ENCODE assay signal across 15 mouse cellular contexts in genomic region chr1:75444208-75444607, GRCm38 (mm10). TPM values are rescaled to one million over a fixed set of nuclear protein-coding genes. Genes with fewer than 3 reads are reported as not detected.
DNase-seq lines count a peak whose midpoint lies in the region; ATAC-seq lines count a peak whose summit lies in the region.
"Had no signal": no experiment of that assay in that cellular context is flagged by ENCODE, and none has a peak within 500 bp of the region (broad histone marks: within the 10 kb centered on the region; RNA-seq: fewer than 3 reads in every experiment).

No protein-coding gene starts in this region.

- no peaks in the 10 kb centered on the region for H3K9me3 ChIP-seq in forebrain, embryonic 10.5 days
- H3K9me3 ChIP-seq in forebrain, embryonic 16.5 days (ENCODE audit: control insufficient read depth, low read length) = no peaks in the 10 kb centered on the region
- H3K9me3 ChIP-seq in liver, embryonic 12.5 days (replicated peaks) = no peaks in the 10 kb centered on the region
- no peaks in the 10 kb centered on the region for H3K9me3 ChIP-seq in hindbrain, embryonic 14.5 days (ENCODE audit: control insufficient read depth, low read length)
- no peaks in the 10 kb centered on the region for H3K9me3 ChIP-seq in neural tube, embryonic 15.5 days (replicated peaks)
- H3K9me3 ChIP-seq: liver, embryonic 13.5 days had no signal

- no peak overlapping the region for H3K4me2 ChIP-seq in forebrain, embryonic 16.5 days (ENCODE audit: low read length)
- peak overlapping the region; percentile 74 for H3K4me2 ChIP-seq in liver, embryonic 12.5 days
- 0 out of 2 replicates have a peak overlapping the region, but pooled peaks have one; percentile 24 for H3K4me2 ChIP-seq in hindbrain, embryonic 14.5 days (replicated peaks)
- no peak overlapping the region for H3K4me2 ChIP-seq in neural tube, embryonic 15.5 days

- H3K27me3 ChIP-seq in forebrain, embryonic 10.5 days (ENCODE audit: poor library complexity, severe bottlenecking) = peaks cover 75% of the 10 kb centered on the region
- H3K27me3 ChIP-seq in forebrain, embryonic 16.5 days (replicated peaks; ENCODE audit: control insufficient read depth, insufficient read depth, low read length) = peaks cover 5% of the 10 kb centered on the region; the same call in 1 of the 2 replicates
- H3K27me3 ChIP-seq in liver, embryonic 12.5 days (replicated peaks) = peaks cover 49% of the 10 kb centered on the region
- no peaks in the 10 kb centered on the region for H3K27me3 ChIP-seq in hindbrain, embryonic 14.5 days (ENCODE audit: control insufficient read depth, insufficient read depth, low read length)
- H3K27me3 ChIP-seq in neural tube, embryonic 15.5 days (replicated peaks) = peaks cover 4% of the 10 kb centered on the region; the same call in 1 of the 2 replicates

- H3K9ac ChIP-seq in forebrain, embryonic 16.5 days (replicated peaks; ENCODE audit: low read depth, low read length) = no peak overlapping the region
- H3K9ac ChIP-seq in liver, embryonic 12.5 days = no peak overlapping the region
- no peak overlapping the region for H3K9ac ChIP-seq in hindbrain, embryonic 14.5 days
- H3K9ac ChIP-seq in neural tube, embryonic 15.5 days (replicated peaks) = no peak overlapping the region

- peak overlapping the region; percentile 81 for H3K27ac ChIP-seq in forebrain, embryonic 10.5 days
- H3K27ac ChIP-seq in forebrain, embryonic 16.5 days (ENCODE audit: low read length) = no peak overlapping the region
- no peak overlapping the region for H3K27ac ChIP-seq in liver, embryonic 12.5 days
- H3K27ac ChIP-seq in hindbrain, embryonic 14.5 days = peak overlapping the region; percentile 76
- H3K27ac ChIP-seq in neural tube, embryonic 15.5 days (replicated peaks) = peak overlapping the region; percentile 79
- H3K27ac ChIP-seq: left cerebral cortex, adult 2 months; liver, embryonic 13.5 days had no signal

- peaks cover 77% of the 10 kb centered on the region for H3K4me1 ChIP-seq in forebrain, embryonic 10.5 days
- H3K4me1 ChIP-seq in forebrain, embryonic 16.5 days (replicated peaks; ENCODE audit: control insufficient read depth, insufficient read depth, low read length) = peaks cover 69% of the 10 kb centered on the region
- peaks cover 67% of the 10 kb centered on the region for H3K4me1 ChIP-seq in liver, embryonic 12.5 days
- H3K4me1 ChIP-seq in hindbrain, embryonic 14.5 days (replicated peaks; ENCODE audit: control insufficient read depth, insufficient read depth, low read length) = peaks cover 60% of the 10 kb centered on the region
- peaks cover 73% of the 10 kb centered on the region for H3K4me1 ChIP-seq in neural tube, embryonic 15.5 days

- no peak for ATAC-seq in forebrain, embryonic 16.5 days
- no peak for ATAC-seq in liver, embryonic 12.5 days
- no peak for ATAC-seq in hindbrain, embryonic 14.5 days (ENCODE audit: low FRiP score)
- no peak for ATAC-seq in neural tube, embryonic 15.5 days (ENCODE audit: low FRiP score)
- ATAC-seq: Patski had no signal

- WGBS in forebrain, embryonic 10.5 days = 37% methylated on average over 3 of the region's 3 CpGs
- WGBS in forebrain, embryonic 16.5 days = 48% methylated on average over 3 of the region's 3 CpGs
- 35% methylated on average over 3 of the region's 3 CpGs for WGBS in liver, embryonic 12.5 days (ENCODE audit: insufficient replicate concordance)
- 20% methylated on average over 3 of the region's 3 CpGs for WGBS in hindbrain, embryonic 14.5 days
- 20% methylated on average over 3 of the region's 3 CpGs for WGBS in neural tube, embryonic 15.5 days

- H3K36me3 ChIP-seq in forebrain, embryonic 10.5 days (replicated peaks) = peaks cover 20% of the 10 kb centered on the region
- H3K36me3 ChIP-seq in forebrain, embryonic 16.5 days (ENCODE audit: control insufficient read depth, insufficient read depth) = peaks cover 2% of the 10 kb centered on the region; the same call in 1 of the 2 replicates
- peaks cover 19% of the 10 kb centered on the region for H3K36me3 ChIP-seq in liver, embryonic 12.5 days
- H3K36me3 ChIP-seq in hindbrain, embryonic 14.5 days (replicated peaks; ENCODE audit: control insufficient read depth, insufficient read depth) = no peaks in the 10 kb centered on the region
- H3K36me3 ChIP-seq in neural tube, embryonic 15.5 days = no peaks in the 10 kb centered on the region

- 0 out of 2 replicates have a peak overlapping the region, but pooled peaks have one; percentile 4 for H3K4me3 ChIP-seq in forebrain, embryonic 10.5 days
- H3K4me3 ChIP-seq in forebrain, embryonic 16.5 days (replicated peaks; ENCODE audit: low read length) = no peak overlapping the region
- H3K4me3 ChIP-seq in liver, embryonic 12.5 days = no peak overlapping the region
- H3K4me3 ChIP-seq in hindbrain, embryonic 14.5 days (replicated peaks; ENCODE audit: low read length) = no peak overlapping the region
- no peak overlapping the region for H3K4me3 ChIP-seq in neural tube, embryonic 15.5 days (replicated peaks)
- H3K4me3 ChIP-seq: left cerebral cortex, adult 2 months had no signal

- no peak for DNase-seq in forebrain, embryonic 10.5 days (ENCODE audit: extremely low spot score, low spot score)
- DNase-seq in liver = no peak
- peak; percentile 24 for DNase-seq in hindbrain, embryonic 14.5 days (ENCODE audit: low spot score)
- no peak for DNase-seq in right cerebral cortex, postnatal 10 days (ENCODE audit: low spot score in 2 of 2)
- DNase-seq in left cerebral cortex, adult 9 months (ENCODE audit: low spot score in 2 of 2) = no peak
- DNase-seq: adrenal gland, adult 8-10 months; heart, postnatal 4 days; kidney, postnatal 14 days; liver, embryonic 13.5 days; thymus, adult 18-20 months had no signal

RNA-seq across cellular contexts. Expression of gene Asic4, which starts 6.0 kb away (rescaled TPM):
- 3.1 and 3.4 TPM in 2 replicates for polyA plus RNA-seq in forebrain, embryonic 10.5 days (2016; fragmentation: Nextera tagmentation; extraction: Ambion mirVana)
- 4.0 and 7.2 TPM in 2 replicates for polyA plus RNA-seq in forebrain, embryonic 16.5 days (2015; fragmentation: Nextera tagmentation; extraction: Ambion mirVana)
- polyA plus RNA-seq in liver, embryonic 12.5 days (2016; fragmentation: Nextera tagmentation; extraction: Ambion mirVana) = 0.83 and 1.3 TPM in 2 replicates
- 4.9 and 5.0 TPM in 2 replicates for polyA plus RNA-seq in hindbrain, embryonic 14.5 days (2014; fragmentation: Nextera tagmentation; extraction: Ambion mirVana)
- polyA plus RNA-seq in neural tube, embryonic 15.5 days (2015; fragmentation: Nextera tagmentation; extraction: Ambion mirVana) = 22.9 and 31.6 TPM in 2 replicates

RNA-seq across cellular contexts. Expression of gene Gmppa, which starts 8.5 kb away (rescaled TPM):
- polyA plus RNA-seq in forebrain, embryonic 10.5 days (2016; fragmentation: Nextera tagmentation; extraction: Ambion mirVana) = 55.9 and 60.1 TPM in 2 replicates
- polyA plus RNA-seq in forebrain, embryonic 16.5 days (2015; fragmentation: Nextera tagmentation; extraction: Ambion mirVana) = 86.4 and 93.1 TPM in 2 replicates
- 44.0 and 47.9 TPM in 2 replicates for polyA plus RNA-seq in liver, embryonic 12.5 days (2016; fragmentation: Nextera tagmentation; extraction: Ambion mirVana)
- 53.1 and 65.0 TPM in 2 replicates for polyA plus RNA-seq in hindbrain, embryonic 14.5 days (2014; fragmentation: Nextera tagmentation; extraction: Ambion mirVana)
- polyA plus RNA-seq in neural tube, embryonic 15.5 days (2015; fragmentation: Nextera tagmentation; extraction: Ambion mirVana) = 72.4 and 78.3 TPM in 2 replicates

RNA-seq across cellular contexts. Expression of gene Chpf, which starts 34.9 kb away (rescaled TPM):
- 20.1 and 20.5 TPM in 2 replicates for polyA plus RNA-seq in forebrain, embryonic 10.5 days (2016; fragmentation: Nextera tagmentation; extraction: Ambion mirVana)
- polyA plus RNA-seq in forebrain, embryonic 16.5 days (2015; fragmentation: Nextera tagmentation; extraction: Ambion mirVana) = 28.1 and 29.2 TPM in 2 replicates
- polyA plus RNA-seq in liver, embryonic 12.5 days (2016; fragmentation: Nextera tagmentation; extraction: Ambion mirVana) = 13.0 and 14.5 TPM in 2 replicates
- polyA plus RNA-seq in hindbrain, embryonic 14.5 days (2014; fragmentation: Nextera tagmentation; extraction: Ambion mirVana) = 49.2 and 55.0 TPM in 2 replicates
- 48.3 and 51.7 TPM in 2 replicates for polyA plus RNA-seq in neural tube, embryonic 15.5 days (2015; fragmentation: Nextera tagmentation; extraction: Ambion mirVana)

RNA-seq across cellular contexts. Expression of gene Tmem198, which starts 35.1 kb away (rescaled TPM):
- 4.5 and 6.1 TPM in 2 replicates for polyA plus RNA-seq in forebrain, embryonic 10.5 days (2016; fragmentation: Nextera tagmentation; extraction: Ambion mirVana)
- polyA plus RNA-seq in forebrain, embryonic 16.5 days (2015; fragmentation: Nextera tagmentation; extraction: Ambion mirVana) = 59.8 and 60.5 TPM in 2 replicates
- polyA plus RNA-seq in liver, embryonic 12.5 days (2016; fragmentation: Nextera tagmentation; extraction: Ambion mirVana) = 0.18 and 0.20 TPM in 2 replicates
- polyA plus RNA-seq in hindbrain, embryonic 14.5 days (2014; fragmentation: Nextera tagmentation; extraction: Ambion mirVana) = 37.5 and 40.3 TPM in 2 replicates
- 40.2 and 50.7 TPM in 2 replicates for polyA plus RNA-seq in neural tube, embryonic 15.5 days (2015; fragmentation: Nextera tagmentation; extraction: Ambion mirVana)

Comparison
In these comparisons a context has a peak if more than half of its experiments do, and no peak if none do; other contexts are left out.
1. H3K27ac ChIP-seq: peak in forebrain, embryonic 10.5 days (single experiment), hindbrain, embryonic 14.5 days (single experiment) and neural tube, embryonic 15.5 days (single experiment); none in forebrain, embryonic 16.5 days (single experiment) and liver, embryonic 12.5 days (single experiment).
2. H3K4me2 ChIP-seq: peak in liver, embryonic 12.5 days (single experiment) and hindbrain, embryonic 14.5 days (single experiment); none in forebrain, embryonic 16.5 days (single experiment) and neural tube, embryonic 15.5 days (single experiment).